Mouse (Mus musculus) sigmoid colon, adult 10 weeks (tissue): ENCODE measurements around the gene Zfp967. TPM values are rescaled to one million over a fixed set of nuclear protein-coding genes. Genes with fewer than 3 reads are reported as not detected.

Source experiments
- polyA plus RNA-seq: library from polyadenylated mRNA; stranded (reverse); fragments of 350-450 nt; fragmentation: Illumina TruSeq; extraction: RNeasy Lipid Tissue Mini Kit (QIAGEN cat#74804); gene quantifications from one replicate; pipeline ENCODE4 v1.2.3, GENCODE M21; 2014; ENCODE audit warnings: low read depth, low replicate concordance

Gene Zfp967
- not detected for polyA plus RNA-seq

DNA sequence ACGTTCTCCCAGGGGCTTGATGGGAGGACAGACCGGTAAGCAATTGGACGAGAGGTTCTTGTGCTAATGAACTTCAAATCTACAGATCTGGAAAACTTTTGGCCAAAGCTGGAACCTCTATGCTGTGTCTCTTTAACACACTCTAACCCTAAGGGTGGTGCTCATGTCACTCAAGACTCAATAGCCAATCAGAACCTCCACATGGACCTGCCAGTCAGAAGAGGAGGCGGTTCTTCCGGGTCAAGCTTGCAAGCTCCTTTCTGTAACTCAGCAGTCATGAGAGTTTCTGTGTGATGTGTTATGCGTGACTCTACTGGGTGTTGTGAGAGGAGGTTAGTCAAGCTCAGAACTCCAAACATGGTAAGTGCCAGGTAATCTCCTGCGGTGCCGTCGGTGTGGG, at the start of gene Zfp967:
TSS of gene Zfp967 (plus strand) at position 301 of the 400 bp plus-strand sequence.

DNA sequence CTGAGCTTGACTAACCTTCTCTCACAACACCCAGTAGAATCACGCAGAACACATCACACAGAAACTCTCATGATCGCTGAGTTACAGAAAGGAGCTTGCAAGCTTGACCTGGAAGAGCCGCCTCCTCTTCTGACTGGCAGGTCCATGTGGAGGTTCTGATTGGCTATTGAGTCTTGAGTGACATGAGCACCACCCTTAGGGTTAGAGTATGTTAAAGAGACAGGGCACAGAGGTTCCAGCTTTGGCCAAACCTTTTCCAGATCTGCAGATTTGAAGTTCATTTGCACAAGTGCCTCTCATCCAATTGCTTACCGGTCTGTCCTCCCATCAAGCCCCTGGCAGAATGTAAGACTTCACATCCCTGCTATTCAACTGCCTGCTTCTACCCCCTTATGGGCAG, 34.2 kb upstream of the Zfp967 start, which contains the start of gene Gm14434:
TSS of gene Gm14434 (minus strand) at position 101 of the 400 bp plus-strand sequence.

Other genes with a start within 250 kb of the Zfp967 start
- not detected for gene Gm11009, start 201.6 kb upstream of the Zfp967 start, polyA plus RNA-seq
- gene Gm14435, start 97.5 kb upstream of the Zfp967 start, polyA plus RNA-seq = 15.2 TPM
- gene Gm14434, start 34.3 kb upstream of the Zfp967 start, polyA plus RNA-seq = 7.8 TPM
- gene Gm14308, start 115.3 kb downstream of the Zfp967 start, polyA plus RNA-seq = 14.3 TPM
- gene Zfp973, start 149.5 kb downstream of the Zfp967 start, polyA plus RNA-seq = 66.7 TPM
- gene Gm14305, start 187.3 kb downstream of the Zfp967 start, polyA plus RNA-seq = 116 TPM